Comparison of ENCODE assay signal across 8 mouse cellular contexts in the genomic region with DNA sequence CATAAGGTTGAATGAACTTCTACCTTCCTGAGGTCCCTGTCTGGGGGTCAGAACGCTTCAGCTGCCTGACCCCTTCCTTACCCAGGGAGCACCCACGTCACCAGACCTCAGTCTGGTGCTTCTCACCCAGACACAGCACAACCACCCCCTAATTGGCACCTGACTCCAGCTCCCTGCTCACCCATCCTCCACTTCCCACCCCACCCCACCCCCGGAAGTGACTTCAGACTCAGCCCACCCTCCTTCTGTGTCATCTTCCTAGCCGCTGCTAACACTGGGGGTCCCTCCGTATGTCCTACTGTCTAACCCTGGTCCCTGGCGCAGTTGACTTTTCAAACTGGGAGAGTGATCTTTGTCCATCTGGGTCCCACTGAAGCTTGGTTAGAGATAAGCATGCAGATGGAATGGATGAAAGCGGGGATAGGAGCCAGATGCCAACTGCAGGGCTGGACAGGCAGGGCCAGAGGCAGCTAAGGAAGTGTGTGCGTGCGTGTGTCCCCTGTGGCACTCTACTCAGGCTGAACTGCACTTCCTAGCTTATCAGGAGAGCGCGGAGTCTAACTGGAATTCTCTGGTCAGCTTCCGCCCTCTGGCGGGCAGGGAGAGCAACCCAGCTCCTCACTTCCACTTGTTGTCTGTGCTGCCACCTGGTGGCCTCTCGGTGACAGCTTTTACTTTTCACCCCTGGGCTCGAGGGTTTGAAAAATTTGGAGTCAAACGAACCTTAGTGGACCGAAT. TPM values are rescaled to one million over a fixed set of nuclear protein-coding genes. Genes with fewer than 3 reads are reported as not detected.
A peak's percentile ranks its signal among the peaks of the same experiment; 100 is the strongest.
DNase-seq lines count a peak whose midpoint lies in the region; ATAC-seq lines count a peak whose summit lies in the region.

No protein-coding gene starts in this region.

- 14% methylated on average over 17 of the region's 17 CpGs for WGBS in heart, embryonic 12.5 days
- 14% methylated on average over 17 of the region's 17 CpGs for WGBS in kidney, embryonic 16.5 days

- H3K4me1 ChIP-seq in erythroblast, embryonic 14.5 days (ENCODE audit: control insufficient read depth), result peaks cover 9% of the 10 kb centered on the region
- H3K4me1 ChIP-seq in heart, embryonic 12.5 days (replicated peaks), result peaks cover 14% of the 10 kb centered on the region
- 0 out of 2 replicates have a peak, but pooled peaks cover 3% of the 10 kb centered on the region for H3K4me1 ChIP-seq in kidney, embryonic 16.5 days (ENCODE audit: insufficient read depth, low read length)

- no peaks in the 10 kb centered on the region for H3K36me3 ChIP-seq in erythroblast, embryonic 14.5 days (ENCODE audit: control insufficient read depth)
- H3K36me3 ChIP-seq in heart, embryonic 12.5 days, result no peaks in the 10 kb centered on the region
- no peaks in the 10 kb centered on the region for H3K36me3 ChIP-seq in kidney, embryonic 16.5 days (ENCODE audit: insufficient read depth, low read length)

- peak overlapping the region; percentile 64 for H3K9ac ChIP-seq in heart, embryonic 12.5 days
- peak overlapping the region; percentile 50; the same call in 1 of the 2 replicates for H3K9ac ChIP-seq in kidney, embryonic 16.5 days (replicated peaks; ENCODE audit: low read length)

- peak overlapping the region; percentile 27 for H3K4me3 ChIP-seq in erythroblast, embryonic 14.5 days (replicated peaks)
- H3K4me3 ChIP-seq in heart, embryonic 12.5 days, result peak overlapping the region; percentile 17; the same call in 1 of the 2 replicates
- no peak overlapping the region for H3K4me3 ChIP-seq in kidney, embryonic 16.5 days (ENCODE audit: low read length)

- peak; percentile 89 for ATAC-seq in heart, embryonic 12.5 days (ENCODE audit: insufficient number of reproducible peaks, low FRiP score)
- peak; percentile 90 for ATAC-seq in kidney, embryonic 16.5 days (ENCODE audit: low FRiP score, low TSS enrichment)
- ATAC-seq in monocyte, adult 5-6 weeks (replicated peaks; ENCODE audit: insufficient number of reproducible peaks, low FRiP score, low TSS enrichment, poor library complexity, severe bottlenecking), result peak; percentile 88

- no peaks in the 10 kb centered on the region for H3K27me3 ChIP-seq in erythroblast, embryonic 14.5 days (ENCODE audit: control insufficient read depth)
- no peaks in the 10 kb centered on the region for H3K27me3 ChIP-seq in heart, embryonic 12.5 days (replicated peaks)
- H3K27me3 ChIP-seq in kidney, embryonic 16.5 days (ENCODE audit: insufficient read depth, low read length), result no peaks in the 10 kb centered on the region

- H3K4me2 ChIP-seq in heart, embryonic 12.5 days, result peak overlapping the region; percentile 59
- H3K4me2 ChIP-seq in kidney, embryonic 16.5 days (replicated peaks; ENCODE audit: low read depth, low read length), result peak overlapping the region; percentile 39; the same call in 1 of the 2 replicates

- no peak overlapping the region for H3K27ac ChIP-seq in heart, embryonic 12.5 days (ENCODE audit: poor library complexity, severe bottlenecking)
- no peak overlapping the region for H3K27ac ChIP-seq in kidney, embryonic 16.5 days (ENCODE audit: low read length)

- no peaks in the 10 kb centered on the region for H3K9me3 ChIP-seq in erythroblast, embryonic 14.5 days (ENCODE audit: control insufficient read depth, low read length)
- no peaks in the 10 kb centered on the region for H3K9me3 ChIP-seq in heart, embryonic 12.5 days (replicated peaks)
- H3K9me3 ChIP-seq in kidney, embryonic 16.5 days (ENCODE audit: low read length), result no peaks in the 10 kb centered on the region

- peak; percentile 93 for DNase-seq in CD4-positive, CD25-positive, alpha-beta regulatory T cell, adult 2 months (ENCODE audit: low read depth, low spot score)
- peak; percentile 72 for DNase-seq in brain, embryonic 18.5 days (ENCODE audit: low read depth, low spot score)
- peak; percentile 90 for DNase-seq in liver
- peak; percentile 73 to 80 for DNase-seq in spleen, postnatal 36 days (ENCODE audit: low spot score in 2 of 2)

RNA-seq across cellular contexts. Expression of gene Dhcr24, which starts 31.3 kb away (rescaled TPM):
- polyA plus RNA-seq in erythroblast, embryonic 14.5 days (2012), result 0.74 and 0.81 TPM in 2 replicates
- polyA plus RNA-seq in heart, embryonic 12.5 days (2016; fragmentation: Nextera tagmentation; extraction: Ambion mirVana), result 3.9 and 4.7 TPM in 2 replicates
- polyA plus RNA-seq in kidney, embryonic 16.5 days (2015; fragmentation: Nextera tagmentation; extraction: Ambion mirVana), result 4.1 TPM in 2 replicates
- total RNA-seq in monocyte, adult 5-6 weeks (2017), result 2.5 to 7.5 TPM (median 3.2 TPM) in 3 replicates

RNA-seq across cellular contexts. Expression of gene Bsnd, which starts 37.5 kb away (rescaled TPM):
- polyA plus RNA-seq in erythroblast, embryonic 14.5 days (2012), result not detected in 2 replicates
- polyA plus RNA-seq in heart, embryonic 12.5 days (2016; fragmentation: Nextera tagmentation; extraction: Ambion mirVana), result not detected in 2 replicates
- polyA plus RNA-seq in kidney, embryonic 16.5 days (2015; fragmentation: Nextera tagmentation; extraction: Ambion mirVana), result 15.6 and 16.5 TPM in 2 replicates
- not detected in 3 replicates for total RNA-seq in monocyte, adult 5-6 weeks (2017)

Comparison
In these comparisons a context has a peak if more than half of its experiments do, and no peak if none do; other contexts are left out.
1. RNA of gene Bsnd, which starts 37.5 kb away (polyA plus RNA-seq): 15.6 to 16.5 TPM in kidney, embryonic 16.5 days; not detected in erythroblast, embryonic 14.5 days and not detected in heart, embryonic 12.5 days; every median in the first group is over 10 times any median in the second.
2. Peak in every context shown above with its lines, with median percentiles within 50 percentile points of each other: DNase-seq and ATAC-seq.